Mouse (Mus musculus): ENCODE measurements around the gene Neurl4. TPM values are rescaled to one million over a fixed set of nuclear protein-coding genes. Genes with fewer than 3 reads are reported as not detected.

Gene Neurl4
- total RNA-seq, 4 experiments from 2014 or later, result 97.6 to 122 (median 112) TPM

- DNase-seq (ENCODE audit: low spot score in 2 of 2), result no peak
These were observed 30.9 kb downstream of the Neurl4 start for GRCm38 (mm10) chr11:69931769-69932168.

DNA sequence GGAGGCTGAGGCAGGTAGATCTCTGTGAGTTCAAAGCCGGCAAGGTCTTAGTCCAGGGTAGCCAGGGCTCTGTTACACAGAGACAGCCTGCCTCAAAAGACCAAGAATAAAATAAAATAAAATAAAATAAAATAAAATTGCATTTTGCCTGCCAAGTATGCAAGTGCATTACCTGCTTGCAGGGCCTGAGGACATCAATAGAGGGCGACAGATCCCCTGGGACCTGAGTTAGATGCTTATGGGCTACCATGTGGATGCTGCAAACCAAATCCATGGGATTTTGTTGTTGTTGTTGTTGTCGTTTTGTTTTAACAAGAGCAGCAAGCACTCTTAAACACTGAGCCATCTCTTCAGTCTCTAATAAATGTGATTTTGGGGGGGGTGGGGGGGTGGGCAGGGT is 31.4 kb downstream of the Neurl4 start:
- DNase-seq (ENCODE audit: low spot score in 2 of 2), result no peak

GRCm38 (mm10) chr11:69933066-69933465 is 32.2 kb downstream of the Neurl4 start:
- no peak for DNase-seq (ENCODE audit: low spot score in 2 of 2)

DNA sequence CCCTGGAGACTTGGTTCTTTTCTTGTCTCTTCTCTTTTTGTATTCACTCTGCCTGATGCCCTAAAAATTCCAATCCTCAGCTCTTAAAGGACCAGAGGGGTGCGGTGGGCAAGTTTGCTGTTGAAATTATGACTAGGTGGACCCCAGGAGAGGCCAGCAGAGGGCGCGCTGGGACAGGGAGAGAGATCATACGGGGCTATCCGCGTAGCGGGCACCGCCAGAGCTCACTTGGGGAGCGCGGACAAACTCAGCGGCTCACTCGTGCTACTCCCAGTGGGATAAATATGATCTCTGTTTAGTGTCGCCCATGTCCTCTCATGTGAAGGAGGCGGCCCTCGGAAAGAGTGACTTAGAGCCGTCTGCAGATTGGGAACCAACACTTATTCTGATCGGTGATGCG is 33.3 kb downstream of the Neurl4 start:
- peak in 1 of 2 experiments; percentile 90 for DNase-seq (ENCODE audit: low spot score in 2 of 2)

- DNase-seq (ENCODE audit: low spot score in 2 of 2), result no peak
These were observed 33.8 kb downstream of the Neurl4 start for GRCm38 (mm10) chr11:69934681-69935080.

- peak in 1 of 2 experiments; percentile 89 for DNase-seq (ENCODE audit: low spot score in 2 of 2)
These were observed 34.4 kb downstream of the Neurl4 start, which contains the start of gene Ybx2 for GRCm38 (mm10) chr11:69935137-69935879. Gene Ybx2, plus strand, starts transcription at chr11:69935796.

- DNase-seq (ENCODE audit: low spot score in 2 of 2), result no peak
These were observed 35.3 kb downstream of the Neurl4 start for GRCm38 (mm10) chr11:69936156-69936555.

GRCm38 (mm10) chr11:69936714-69937347 is 36.0 kb downstream of the Neurl4 start:
- no peak for DNase-seq (ENCODE audit: low spot score in 2 of 2)

DNA sequence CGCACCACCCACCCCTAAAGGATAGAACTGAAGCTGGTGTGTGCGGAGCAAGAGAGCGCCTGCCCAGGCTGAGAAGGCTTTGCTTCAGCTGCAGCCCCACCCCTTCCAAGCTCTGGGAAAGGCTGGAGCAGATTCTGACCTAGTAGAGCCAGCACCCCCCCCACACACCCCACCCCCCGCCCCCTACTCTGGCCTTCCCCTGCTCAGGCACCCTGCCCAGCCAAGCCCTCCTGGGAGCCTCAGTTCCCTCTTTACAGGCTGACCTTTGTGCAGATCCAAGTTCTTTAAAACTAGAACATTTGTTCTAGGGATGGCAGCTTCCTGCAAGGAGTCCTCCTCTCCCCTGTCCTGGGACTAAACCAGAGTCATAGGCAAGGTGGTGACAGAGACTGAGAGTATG is 36.5 kb downstream of the Neurl4 start:
- no peak for DNase-seq (ENCODE audit: low spot score in 2 of 2)

DNA sequence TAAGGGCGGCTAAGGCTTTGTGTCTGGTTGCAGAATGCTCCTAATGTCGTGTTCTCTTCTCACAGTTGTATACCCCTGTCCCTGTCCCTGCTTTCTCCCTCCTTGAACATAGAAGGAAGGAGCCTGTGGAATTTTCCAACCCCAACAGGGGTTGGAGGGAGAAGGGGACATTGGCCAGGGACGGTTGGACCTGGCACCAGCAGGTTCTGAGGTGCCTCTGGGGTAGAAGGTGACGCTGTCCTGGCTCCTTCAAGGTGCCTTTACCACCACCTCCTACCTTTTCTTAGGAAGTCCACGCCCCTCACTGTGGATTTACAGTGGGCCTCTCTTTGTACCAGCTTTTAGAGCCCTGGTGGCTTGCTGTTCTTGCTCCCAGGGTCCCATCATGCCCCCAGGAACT is 37.0 kb downstream of the Neurl4 start:
- no peak for DNase-seq (ENCODE audit: low spot score in 2 of 2)

- no peak for DNase-seq (ENCODE audit: low spot score in 2 of 2)
These were observed 37.6 kb downstream of the Neurl4 start for GRCm38 (mm10) chr11:69938401-69938979.

GRCm38 (mm10) chr11:69939181-69939580 is 38.3 kb downstream of the Neurl4 start:
- no peak for DNase-seq (ENCODE audit: low spot score in 2 of 2)

DNA sequence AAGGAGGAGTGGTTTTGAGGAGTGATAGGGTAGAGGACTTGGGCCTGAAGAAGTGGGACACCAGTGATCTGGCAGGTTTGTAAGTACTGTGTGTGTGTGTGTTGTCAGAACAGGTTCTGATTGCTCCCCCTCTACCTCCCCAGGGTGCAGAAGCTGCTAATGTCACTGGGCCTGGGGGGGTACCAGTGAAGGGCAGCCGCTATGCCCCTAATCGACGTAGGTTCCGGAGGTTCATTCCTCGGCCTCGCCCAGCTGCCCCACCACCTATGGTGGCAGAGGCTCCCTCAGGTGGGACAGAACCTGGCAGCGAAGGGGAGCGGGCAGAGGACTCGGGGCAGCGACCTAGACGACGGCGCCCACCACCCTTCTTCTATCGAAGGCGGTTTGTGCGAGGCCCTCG is 38.9 kb downstream of the Neurl4 start:
- no peak for DNase-seq (ENCODE audit: low spot score in 2 of 2)

DNA sequence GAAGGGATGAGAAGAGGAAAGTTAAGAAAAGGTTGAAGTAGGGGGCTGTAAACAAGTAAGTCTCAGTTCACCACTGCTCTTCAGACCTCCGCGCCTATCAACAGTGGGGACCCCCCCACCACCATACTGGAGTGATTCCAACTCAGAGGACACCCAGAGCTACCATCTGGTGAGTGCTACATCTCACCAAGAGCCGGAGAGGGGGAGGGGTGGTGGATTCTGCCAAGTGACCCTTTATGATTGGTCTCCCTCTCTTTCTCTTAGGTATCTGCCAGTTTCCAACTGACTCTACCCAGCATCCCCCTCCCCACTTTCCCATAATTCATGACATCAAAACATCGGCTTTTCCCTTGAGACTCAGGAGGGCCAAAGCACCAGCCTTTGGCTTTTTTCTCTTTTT is 40.1 kb downstream of the Neurl4 start:
- DNase-seq (ENCODE audit: low spot score in 2 of 2), result no peak

DNA sequence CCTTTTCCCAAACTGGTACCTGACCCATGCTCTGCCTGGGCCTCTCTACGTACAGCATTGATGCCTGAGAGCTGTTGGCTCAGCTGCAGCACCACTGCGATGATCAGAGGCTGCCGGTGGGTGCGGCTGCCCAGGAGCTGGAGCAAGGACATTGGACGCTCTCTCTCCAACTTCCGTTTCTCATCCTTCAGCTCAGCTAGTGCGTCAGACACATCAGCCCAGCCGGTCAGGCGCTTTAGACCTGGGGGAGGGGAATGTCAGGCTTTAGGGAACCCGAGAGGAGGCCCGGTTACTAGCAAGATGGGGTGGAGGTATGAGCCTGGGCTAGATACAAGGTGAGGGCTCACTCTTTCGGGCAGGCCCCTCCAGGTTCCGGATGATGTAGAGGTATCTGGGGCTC is 44.3 kb downstream of the Neurl4 start:
- no peak for DNase-seq (ENCODE audit: low spot score in 2 of 2)

GRCm38 (mm10) chr11:69945997-69946891 is 45.4 kb downstream of the Neurl4 start:
- no peak for DNase-seq (ENCODE audit: low spot score in 2 of 2)

GRCm38 (mm10) chr11:69947337-69948065 is 46.6 kb downstream of the Neurl4 start:
- DNase-seq (ENCODE audit: low spot score in 2 of 2), result no peak

DNA sequence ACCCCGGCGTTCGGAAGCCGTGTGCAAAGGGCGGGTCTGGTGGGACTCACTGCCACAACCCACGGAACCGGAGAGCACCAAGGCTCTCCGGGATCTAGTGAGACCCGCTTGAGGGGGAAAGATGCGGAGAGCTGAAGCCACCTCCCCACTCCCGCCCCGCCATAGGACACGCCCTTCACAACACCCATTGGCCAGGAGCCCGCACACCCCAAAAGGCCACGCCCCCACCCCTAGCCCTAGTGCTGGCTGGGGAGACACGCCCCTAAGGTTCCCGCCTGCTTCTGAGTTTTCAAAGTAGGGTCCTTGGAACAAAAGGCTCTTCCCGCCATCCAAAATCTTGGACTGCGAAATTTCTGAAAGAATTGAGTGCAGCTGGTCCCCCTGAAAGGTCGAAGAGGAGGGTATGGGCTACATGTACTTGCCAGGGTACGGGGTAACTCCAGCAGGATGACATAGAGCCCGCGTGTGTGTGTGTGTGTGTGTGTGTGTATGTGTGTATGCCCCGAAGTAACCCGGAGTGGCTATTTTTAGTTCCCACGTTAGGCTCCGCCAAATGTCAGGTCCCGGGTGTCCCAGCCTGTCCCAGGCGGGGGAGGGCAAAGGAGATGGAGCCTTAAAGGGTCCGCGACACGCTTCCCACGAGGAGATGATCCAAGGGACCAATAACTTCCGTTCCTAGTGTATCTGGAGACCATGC is 47.3 kb downstream of the Neurl4 start, which contains the start of gene Slc2a4:
Slc2a4 (minus strand) TSS at position 123 of the 697 bp plus-strand sequence.
- peak; percentile 28 to 34 for DNase-seq (ENCODE audit: low spot score in 2 of 2)

DNA sequence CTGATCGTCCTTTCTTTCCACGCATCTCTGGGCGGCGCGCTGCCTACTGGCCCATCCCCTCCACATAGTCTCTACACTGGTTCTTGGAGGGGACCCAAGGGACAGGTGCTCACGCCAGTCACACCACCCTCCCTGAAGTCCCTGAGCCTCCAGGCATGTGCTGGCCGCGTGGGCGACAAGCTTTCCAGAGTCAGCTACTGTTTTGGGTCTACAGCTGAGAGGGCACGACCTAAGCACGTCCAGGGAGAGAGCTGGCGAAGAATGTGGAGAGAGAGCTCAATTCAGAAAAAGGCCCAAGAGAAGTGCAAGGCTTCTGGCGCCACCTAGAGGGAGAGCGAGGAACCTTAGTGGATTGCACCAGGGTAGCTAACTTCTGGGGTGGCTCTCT is 47.9 kb downstream of the Neurl4 start:
- DNase-seq (ENCODE audit: low spot score in 2 of 2), result peak; percentile 45 to 57

GRCm38 (mm10) chr11:69950807-69951459 is 50.1 kb downstream of the Neurl4 start:
- DNase-seq (ENCODE audit: low spot score in 2 of 2), result no peak
